ENCODE assay signal across 11 mouse cellular contexts in the genomic region with DNA sequence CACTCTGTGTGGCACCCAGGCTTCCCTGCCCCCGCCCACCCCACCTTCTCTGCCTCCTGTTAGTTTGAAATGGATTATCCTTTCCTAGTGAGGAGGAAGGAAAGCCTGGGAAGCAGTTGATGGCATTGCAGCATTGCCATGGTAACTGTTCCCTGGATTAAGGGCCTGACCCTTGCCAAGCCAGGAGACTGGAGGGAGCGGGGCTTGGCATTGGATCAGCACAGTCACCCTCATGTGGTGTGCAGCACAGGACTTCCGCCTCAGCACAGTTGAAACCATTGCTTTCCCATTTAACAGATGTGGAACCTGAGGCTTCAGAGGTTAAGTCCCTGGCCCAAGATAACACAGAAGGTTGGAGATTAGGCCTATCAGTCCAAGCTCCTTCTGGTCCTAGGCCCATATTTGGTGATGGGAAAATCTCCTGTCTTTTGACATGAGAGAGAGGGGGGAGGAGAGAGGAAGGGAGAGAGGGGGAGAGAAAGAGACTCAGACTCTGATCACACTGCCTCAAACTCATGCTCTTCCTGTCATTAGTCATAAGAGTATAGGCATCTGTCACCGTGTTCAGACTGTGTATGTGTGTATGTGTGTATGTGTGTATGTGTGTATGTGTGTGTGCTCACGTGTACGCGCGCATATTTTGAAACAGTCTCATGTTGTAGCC. TPM values are rescaled to one million over a fixed set of nuclear protein-coding genes. Genes with fewer than 3 reads are reported as not detected.
DNase-seq lines count a peak whose midpoint lies in the region; ATAC-seq and TF ChIP-seq lines count a peak whose summit lies in the region.
"Had no signal": no experiment of that assay in that cellular context is flagged by ENCODE, and none has a peak within 500 bp of the region (broad histone marks: within the 10 kb centered on the region; RNA-seq: fewer than 3 reads in every experiment).

No protein-coding gene starts in this region.

- H3K4me2 ChIP-seq in heart, embryonic 13.5 days: no peak overlapping the region
- no peak overlapping the region for H3K4me2 ChIP-seq in midbrain, embryonic 14.5 days (ENCODE audit: low read length)

- no peaks in the 10 kb centered on the region for H3K9me3 ChIP-seq in heart, embryonic 13.5 days
- no peaks in the 10 kb centered on the region for H3K9me3 ChIP-seq in midbrain, embryonic 10.5 days (replicated peaks)
- H3K9me3 ChIP-seq in midbrain, embryonic 14.5 days (ENCODE audit: control insufficient read depth, low read length): no peaks in the 10 kb centered on the region
- H3K9me3 ChIP-seq in embryonic facial prominence, embryonic 10.5 days: no peaks in the 10 kb centered on the region

- no peak overlapping the region for H3K4me3 ChIP-seq in heart, embryonic 13.5 days
- H3K4me3 ChIP-seq in midbrain, embryonic 10.5 days: no peak overlapping the region
- no peak overlapping the region for H3K4me3 ChIP-seq in midbrain, embryonic 14.5 days (replicated peaks; ENCODE audit: low read depth, low read length)
- H3K4me3 ChIP-seq in embryonic facial prominence, embryonic 10.5 days: no peak overlapping the region
- H3K4me3 ChIP-seq in small intestine, adult 2 months (ENCODE audit: low read depth, low read length): no peak overlapping the region
- H3K4me3 ChIP-seq: erythroblast, embryonic 14.5 days had no signal

- no peak for TF ChIP-seq CTCF in small intestine, adult 2 months (IDR thresholded peaks at IDR 0.05; ENCODE audit: extremely low read depth, insufficient read length, insufficient replicate concordance, low read depth, low read length)

- peaks cover 70% of the 10 kb centered on the region for H3K4me1 ChIP-seq in heart, embryonic 13.5 days
- H3K4me1 ChIP-seq in midbrain, embryonic 10.5 days: peaks cover 58% of the 10 kb centered on the region
- H3K4me1 ChIP-seq in midbrain, embryonic 14.5 days (ENCODE audit: control insufficient read depth, insufficient read depth, low read length): peaks cover 16% of the 10 kb centered on the region
- H3K4me1 ChIP-seq in embryonic facial prominence, embryonic 10.5 days: peaks cover 60% of the 10 kb centered on the region
- peaks cover 70% of the 10 kb centered on the region for H3K4me1 ChIP-seq in small intestine, adult 2 months (ENCODE audit: control insufficient read depth, insufficient read depth, insufficient read length, low read length)

- no peak for DNase-seq in heart, postnatal 36 days
- DNase-seq in midbrain, embryonic 10.5 days (ENCODE audit: low spot score): no peak
- no peak for DNase-seq in midbrain, embryonic 14.5 days
- DNase-seq in embryonic facial prominence, embryonic 10.5 days (ENCODE audit: low spot score): peak; percentile 8
- DNase-seq in frontal cortex, postnatal 36 days (ENCODE audit: low spot score in 2 of 2): no peak
- DNase-seq in c-Kit-positive CD71-positive TER-119-positive erythroid progenitor cells, embryonic 14.5 days (ENCODE audit: low spot score): no peak
- DNase-seq: thymus, adult 18-20 months had no signal

- H3K9ac ChIP-seq in heart, embryonic 13.5 days: peak overlapping the region; percentile 42; the same call in 1 of the 2 replicates
- H3K9ac ChIP-seq in midbrain, embryonic 14.5 days (replicated peaks; ENCODE audit: low read length): no peak overlapping the region

- H3K27ac ChIP-seq in heart, embryonic 13.5 days (replicated peaks): peak overlapping the region; percentile 48; the same call in 1 of the 2 replicates
- H3K27ac ChIP-seq in midbrain, embryonic 10.5 days (replicated peaks): 0 out of 2 replicates have a peak overlapping the region, but pooled peaks have one; percentile 46
- H3K27ac ChIP-seq in midbrain, embryonic 14.5 days (replicated peaks; ENCODE audit: low read depth, low read length): no peak overlapping the region
- no peak overlapping the region for H3K27ac ChIP-seq in embryonic facial prominence, embryonic 10.5 days (replicated peaks)
- H3K27ac ChIP-seq in small intestine, adult 2 months (ENCODE audit: insufficient read depth, low read depth, low read length): peak overlapping the region; percentile 34

- no peak for TF ChIP-seq POLR2A in small intestine, adult 2 months (IDR thresholded peaks at IDR 0.05; ENCODE audit: low read depth, low read length)

- intact Hi-C loops in heart, postnatal 36 days (cut with DNase I): loop anchor here (2.0 kb wide), 1 partner anchor 21 kb away; no protein-coding TSS in a partner anchor

- ATAC-seq in heart, embryonic 13.5 days (ENCODE audit: extremely low read depth, insufficient number of reproducible peaks, low FRiP score, low TSS enrichment): no peak
- ATAC-seq in midbrain, embryonic 14.5 days (ENCODE audit: low FRiP score, low TSS enrichment): no peak

- no peaks in the 10 kb centered on the region for H3K27me3 ChIP-seq in heart, embryonic 13.5 days (replicated peaks)
- H3K27me3 ChIP-seq in midbrain, embryonic 10.5 days (ENCODE audit: low read depth, poor library complexity, severe bottlenecking): no peaks in the 10 kb centered on the region
- no peaks in the 10 kb centered on the region for H3K27me3 ChIP-seq in midbrain, embryonic 14.5 days (ENCODE audit: control insufficient read depth, insufficient read depth, low read length)
- H3K27me3 ChIP-seq in embryonic facial prominence, embryonic 10.5 days (replicated peaks; ENCODE audit: low read depth, poor library complexity, severe bottlenecking): no peaks in the 10 kb centered on the region
- no peaks in the 10 kb centered on the region for H3K27me3 ChIP-seq in small intestine, adult 2 months (ENCODE audit: control insufficient read depth, insufficient read depth, low read length)

- 88% methylated on average over 8 of the region's 8 CpGs for WGBS in heart, embryonic 13.5 days
- WGBS in midbrain, embryonic 10.5 days: 91% methylated on average over 8 of the region's 8 CpGs
- WGBS in midbrain, embryonic 14.5 days: 90% methylated on average over 8 of the region's 8 CpGs
- 93% methylated on average over 8 of the region's 8 CpGs for WGBS in embryonic facial prominence, embryonic 10.5 days
- WGBS in small intestine, adult 2 months: 83% methylated on average over 8 of the region's 8 CpGs

- peaks cover 64% of the 10 kb centered on the region for H3K36me3 ChIP-seq in heart, embryonic 13.5 days
- peaks cover 54% of the 10 kb centered on the region for H3K36me3 ChIP-seq in midbrain, embryonic 10.5 days
- H3K36me3 ChIP-seq in midbrain, embryonic 14.5 days (ENCODE audit: control insufficient read depth, insufficient read depth, low read length): peaks cover 68% of the 10 kb centered on the region
- peaks cover 80% of the 10 kb centered on the region for H3K36me3 ChIP-seq in embryonic facial prominence, embryonic 10.5 days (replicated peaks)
- peaks cover 65% of the 10 kb centered on the region for H3K36me3 ChIP-seq in small intestine, adult 2 months (ENCODE audit: control insufficient read depth, insufficient read depth, low read length)

RNA-seq across cellular contexts. Expression of a gene that starts 19.0 kb away (rescaled TPM):
- polyA plus RNA-seq in heart, embryonic 13.5 days (2015; fragmentation: Nextera tagmentation; extraction: Ambion mirVana): 5.1 and 5.5 TPM in 2 replicates
- total RNA-seq in heart, postnatal 36 days (2021): 1 to 10 TPM in 1 of 2 experiments, under 1 TPM in 1; 1.00 to 1.4 TPM
- polyA plus RNA-seq in midbrain, embryonic 10.5 days (2016; fragmentation: Nextera tagmentation; extraction: Ambion mirVana): 12.6 and 14.3 TPM in 2 replicates
- polyA plus RNA-seq in midbrain, embryonic 14.5 days (2014; fragmentation: Nextera tagmentation; extraction: Ambion mirVana): 32.4 and 36.5 TPM in 2 replicates
- polyA plus RNA-seq in embryonic facial prominence, embryonic 10.5 days (2016; fragmentation: Nextera tagmentation; extraction: Ambion mirVana): 14.0 and 16.0 TPM in 2 replicates
- polyA plus RNA-seq in small intestine, adult 2 months (2012; rRNA removed): 0.43 and 0.44 TPM in 2 replicates
- polyA plus RNA-seq: erythroblast, embryonic 14.5 days had no signal

RNA-seq across cellular contexts. Expression of a gene that starts 22.7 kb away (rescaled TPM):
- polyA plus RNA-seq in heart, embryonic 13.5 days (2015; fragmentation: Nextera tagmentation; extraction: Ambion mirVana): 45.1 and 46.0 TPM in 2 replicates
- 10 to 100 TPM; 37.7 to 40.7 TPM for total RNA-seq in heart, postnatal 36 days (2021)
- polyA plus RNA-seq in midbrain, embryonic 10.5 days (2016; fragmentation: Nextera tagmentation; extraction: Ambion mirVana): 75.1 and 88.8 TPM in 2 replicates
- polyA plus RNA-seq in midbrain, embryonic 14.5 days (2014; fragmentation: Nextera tagmentation; extraction: Ambion mirVana): 114 and 138 TPM in 2 replicates
- 90.5 and 98.7 TPM in 2 replicates for polyA plus RNA-seq in embryonic facial prominence, embryonic 10.5 days (2016; fragmentation: Nextera tagmentation; extraction: Ambion mirVana)
- polyA plus RNA-seq in small intestine, adult 2 months (2012; rRNA removed): 165 and 397 TPM in 2 replicates

RNA-seq across cellular contexts. Expression of a gene that starts 39.3 kb away (rescaled TPM):
- 376 and 393 TPM in 2 replicates for polyA plus RNA-seq in heart, embryonic 13.5 days (2015; fragmentation: Nextera tagmentation; extraction: Ambion mirVana)
- total RNA-seq in heart, postnatal 36 days (2021): 100 to 1,000 TPM; 522 TPM
- polyA plus RNA-seq in midbrain, embryonic 10.5 days (2016; fragmentation: Nextera tagmentation; extraction: Ambion mirVana): 378 and 451 TPM in 2 replicates
- polyA plus RNA-seq in midbrain, embryonic 14.5 days (2014; fragmentation: Nextera tagmentation; extraction: Ambion mirVana): 363 and 413 TPM in 2 replicates
- polyA plus RNA-seq in embryonic facial prominence, embryonic 10.5 days (2016; fragmentation: Nextera tagmentation; extraction: Ambion mirVana): 481 and 487 TPM in 2 replicates
- 10.2 and 22.0 TPM in 2 replicates for polyA plus RNA-seq in small intestine, adult 2 months (2012; rRNA removed)

RNA-seq across cellular contexts. Expression of a gene that starts 45.8 kb away (rescaled TPM):
- not detected in 2 replicates for polyA plus RNA-seq in heart, embryonic 13.5 days (2015; fragmentation: Nextera tagmentation; extraction: Ambion mirVana)
- not detected for total RNA-seq in heart, postnatal 36 days (2021)
- 0.20 and 0.46 TPM in 2 replicates for polyA plus RNA-seq in midbrain, embryonic 10.5 days (2016; fragmentation: Nextera tagmentation; extraction: Ambion mirVana)
- not detected in 2 replicates for polyA plus RNA-seq in midbrain, embryonic 14.5 days (2014; fragmentation: Nextera tagmentation; extraction: Ambion mirVana)
- polyA plus RNA-seq in embryonic facial prominence, embryonic 10.5 days (2016; fragmentation: Nextera tagmentation; extraction: Ambion mirVana): 0.85 and 1.1 TPM in 2 replicates
- not detected in 2 replicates for polyA plus RNA-seq in small intestine, adult 2 months (2012; rRNA removed)
- total RNA-seq: gastrocnemius, postnatal 36 days had no signal
- polyA plus RNA-seq: erythroblast, embryonic 14.5 days had no signal

RNA-seq across cellular contexts. Expression of a gene that starts 55.2 kb away (rescaled TPM):
- 10.2 and 10.5 TPM in 2 replicates for polyA plus RNA-seq in heart, embryonic 13.5 days (2015; fragmentation: Nextera tagmentation; extraction: Ambion mirVana)
- total RNA-seq in heart, postnatal 36 days (2021): 1 to 10 TPM; 7.5 to 7.9 TPM
- polyA plus RNA-seq in midbrain, embryonic 10.5 days (2016; fragmentation: Nextera tagmentation; extraction: Ambion mirVana): 20.5 and 21.8 TPM in 2 replicates
- 10.9 and 13.2 TPM in 2 replicates for polyA plus RNA-seq in midbrain, embryonic 14.5 days (2014; fragmentation: Nextera tagmentation; extraction: Ambion mirVana)
- 22.0 and 24.2 TPM in 2 replicates for polyA plus RNA-seq in embryonic facial prominence, embryonic 10.5 days (2016; fragmentation: Nextera tagmentation; extraction: Ambion mirVana)
- polyA plus RNA-seq in small intestine, adult 2 months (2012; rRNA removed): 1.7 and 3.7 TPM in 2 replicates

Comparison
In these comparisons a context has a peak if more than half of its experiments do, and no peak if none do; other contexts are left out.
1. H3K27ac ChIP-seq: peak in heart, embryonic 13.5 days (single experiment), midbrain, embryonic 10.5 days (single experiment) and small intestine, adult 2 months (single experiment); none in midbrain, embryonic 14.5 days (single experiment) and embryonic facial prominence, embryonic 10.5 days (single experiment).
2. RNA of a gene that starts 39.3 kb away (polyA plus RNA-seq): 481 to 487 TPM in embryonic facial prominence, embryonic 10.5 days, 378 to 451 TPM in midbrain, embryonic 10.5 days, 376 to 393 TPM in heart, embryonic 13.5 days and 363 to 413 TPM in midbrain, embryonic 14.5 days; 10.2 to 22.0 TPM in small intestine, adult 2 months; every median in the first group is over 10 times any median in the second.